Comparison of ENCODE assay signal across 9 mouse cellular contexts in the genomic region with DNA sequence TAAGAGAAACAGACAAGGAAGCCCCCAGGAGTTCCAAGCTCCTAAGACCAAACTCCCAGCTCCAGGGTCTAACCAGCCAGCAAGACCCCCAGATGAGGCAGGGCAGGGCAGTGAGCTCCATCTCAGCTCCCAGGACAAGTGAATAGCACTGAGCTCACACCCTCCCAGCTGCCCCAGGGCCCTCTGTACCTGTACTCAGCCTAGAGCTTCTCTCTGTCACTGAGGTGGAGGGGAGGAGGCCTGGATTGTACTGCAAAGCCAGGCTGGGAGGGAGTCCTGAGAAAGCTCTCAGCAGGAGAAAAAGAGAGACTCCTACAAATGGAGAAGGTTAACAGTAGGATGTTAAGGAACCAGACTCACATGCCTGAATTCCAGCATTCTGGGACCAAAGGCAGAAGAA. TPM values are rescaled to one million over a fixed set of nuclear protein-coding genes. Genes with fewer than 3 reads are reported as not detected.
DNase-seq lines count a peak whose midpoint lies in the region; ATAC-seq and TF ChIP-seq lines count a peak whose summit lies in the region.
"Had no signal": no experiment of that assay in that cellular context is flagged by ENCODE, and none has a peak within 500 bp of the region (broad histone marks: within the 10 kb centered on the region; RNA-seq: fewer than 3 reads in every experiment).

No protein-coding gene starts in this region.

- H3K4me2 ChIP-seq in neural tube, embryonic 11.5 days (ENCODE audit: low read depth), result no peak overlapping the region
- peak overlapping the region; percentile 54 for H3K4me2 ChIP-seq in limb, embryonic 13.5 days (replicated peaks)

- ATAC-seq in neural tube, embryonic 11.5 days (ENCODE audit: insufficient read depth, low FRiP score, low TSS enrichment), result no peak
- peak; percentile 42; the same call in 1 of the 2 replicates for ATAC-seq in limb, embryonic 13.5 days (ENCODE audit: low FRiP score, low read depth)
- ATAC-seq in inflammation-experienced regulatory T-cells, adult 6 months, result no peak

- peak overlapping the region; percentile 79 for H3K27ac ChIP-seq in heart, adult 2 months
- peak overlapping the region; percentile 67 for H3K27ac ChIP-seq in neural tube, embryonic 11.5 days (ENCODE audit: low read depth, low read length)
- H3K27ac ChIP-seq in limb, embryonic 13.5 days, result peak overlapping the region; percentile 87
- H3K27ac ChIP-seq: liver, embryonic 14.5 days had no signal

- intact Hi-C loops in heart, adult 2 months (cut with DNase I), result no loop called here

- no peak for DNase-seq in heart, adult 2 months
- no peak for DNase-seq in heart, adult 9 months (ENCODE audit: low spot score in 2 of 2)
- DNase-seq in neural tube, embryonic 11.5 days (ENCODE audit: low spot score), result no peak
- DNase-seq in neural tube, embryonic 10.5 days (ENCODE audit: extremely low spot score, low spot score), result no peak
- no peak for DNase-seq in adrenal gland, adult 2 months
- DNase-seq in layer of hippocampus, adult 18-20 months (ENCODE audit: low spot score in 2 of 2), result no peak

- TF ChIP-seq POLR2A in heart, adult 2 months (IDR thresholded peaks at IDR 0.05; ENCODE audit: insufficient read depth, low read depth, low read length), result no peak

- peaks cover 13% of the 10 kb centered on the region for H3K4me1 ChIP-seq in heart, adult 2 months (ENCODE audit: control insufficient read depth, insufficient read depth, low read length)
- H3K4me1 ChIP-seq in neural tube, embryonic 11.5 days (ENCODE audit: control insufficient read depth, insufficient read depth, low read length), result no peaks in the 10 kb centered on the region
- H3K4me1 ChIP-seq in limb, embryonic 13.5 days, result peaks cover 14% of the 10 kb centered on the region

- H3K9ac ChIP-seq in heart, adult 2 months (ENCODE audit: low read depth, low read length), result peak overlapping the region; percentile 38; the same call in 1 of the 2 replicates
- no peak overlapping the region; the same call in 1 of the 2 replicates for H3K9ac ChIP-seq in neural tube, embryonic 11.5 days (ENCODE audit: low read length)
- H3K9ac ChIP-seq in limb, embryonic 13.5 days, result peak overlapping the region; percentile 45; the same call in 1 of the 2 replicates
- H3K9ac ChIP-seq: liver, embryonic 14.5 days had no signal

- no peaks in the 10 kb centered on the region for H3K9me3 ChIP-seq in neural tube, embryonic 11.5 days (ENCODE audit: control insufficient read depth, low read length)
- H3K9me3 ChIP-seq in limb, embryonic 13.5 days, result no peaks in the 10 kb centered on the region; the same call in 1 of the 2 replicates

- no peak overlapping the region for H3K4me3 ChIP-seq in heart, adult 2 months
- H3K4me3 ChIP-seq in neural tube, embryonic 11.5 days (ENCODE audit: low read depth, low read length), result no peak overlapping the region
- 0 out of 2 replicates have a peak overlapping the region, but pooled peaks have one; percentile 12 for H3K4me3 ChIP-seq in limb, embryonic 13.5 days

- TF ChIP-seq EP300 in heart, adult 2 months (IDR thresholded peaks at IDR 0.05; ENCODE audit: insufficient read depth, low read depth, low read length), result no peak

- no peaks in the 10 kb centered on the region for H3K79me2 ChIP-seq in heart, adult 2 months (replicated peaks; ENCODE audit: control insufficient read depth, insufficient read depth, low read length)

- no peaks in the 10 kb centered on the region for H3K36me3 ChIP-seq in heart, adult 2 months (ENCODE audit: control insufficient read depth, insufficient read depth, low read length)
- no peaks in the 10 kb centered on the region for H3K36me3 ChIP-seq in neural tube, embryonic 11.5 days (ENCODE audit: control insufficient read depth, insufficient read depth, low read length)
- H3K36me3 ChIP-seq in limb, embryonic 13.5 days, result no peaks in the 10 kb centered on the region

- no peak for TF ChIP-seq CTCF in heart, adult 2 months (IDR thresholded peaks at IDR 0.05)

- no peaks in the 10 kb centered on the region for H3K27me3 ChIP-seq in heart, adult 2 months (ENCODE audit: control insufficient read depth, insufficient read depth, low read length)
- H3K27me3 ChIP-seq in neural tube, embryonic 11.5 days (ENCODE audit: control insufficient read depth, insufficient read depth, low read length), result no peaks in the 10 kb centered on the region
- no peaks in the 10 kb centered on the region for H3K27me3 ChIP-seq in limb, embryonic 13.5 days

RNA-seq across cellular contexts. Expression of a gene that starts 6.0 kb away (rescaled TPM):
- total RNA-seq in heart, adult 2 months (2021), result under 1 TPM in 1 of 2 experiments, not detected in 1; 0.16 TPM
- 0.08 and 0.12 TPM in 2 replicates for polyA plus RNA-seq in heart, adult 2 months (2012; rRNA removed)
- polyA plus RNA-seq in neural tube, embryonic 11.5 days (2014; fragmentation: Nextera tagmentation; extraction: Ambion mirVana), result not detected in 2 replicates
- 0.14 TPM in 1 of 2 replicates, not detected in the other for polyA plus RNA-seq in limb, embryonic 13.5 days (2015; fragmentation: Nextera tagmentation; extraction: Ambion mirVana)
- total RNA-seq in adrenal gland, adult 2 months (2021), result not detected
- not detected in 2 replicates for polyA plus RNA-seq in adrenal gland, adult 2 months (2012; rRNA removed)
- 1 to 10 TPM in 1 of 2 experiments, under 1 TPM in 1; 0.68 to 1.0 TPM for total RNA-seq in layer of hippocampus, adult 18-20 months (2021)
- under 1 TPM in 2 of 3 experiments, not detected in 1; 0.26 to 0.63 TPM for polyA plus RNA-seq in inflammation-experienced regulatory T-cells, adult 6 months (2017; shearing (Covaris generic))

RNA-seq across cellular contexts. Expression of a gene that starts 11.5 kb away (rescaled TPM):
- total RNA-seq in heart, adult 2 months (2021), result 100 to 1,000 TPM; 101 to 127 TPM
- 59.7 and 87.8 TPM in 2 replicates for polyA plus RNA-seq in heart, adult 2 months (2012; rRNA removed)
- 325 and 339 TPM in 2 replicates for polyA plus RNA-seq in neural tube, embryonic 11.5 days (2014; fragmentation: Nextera tagmentation; extraction: Ambion mirVana)
- polyA plus RNA-seq in limb, embryonic 13.5 days (2015; fragmentation: Nextera tagmentation; extraction: Ambion mirVana), result 231 and 235 TPM in 2 replicates
- total RNA-seq in adrenal gland, adult 2 months (2021), result 100 to 1,000 TPM; 181 to 207 TPM
- 36.4 and 36.6 TPM in 2 replicates for polyA plus RNA-seq in adrenal gland, adult 2 months (2012; rRNA removed)
- 100 to 1,000 TPM; 189 to 219 TPM for total RNA-seq in layer of hippocampus, adult 18-20 months (2021)
- polyA plus RNA-seq in inflammation-experienced regulatory T-cells, adult 6 months (2017; shearing (Covaris generic)), result 10 to 100 TPM; 57.8 to 90.1 (median 81.4) TPM

RNA-seq across cellular contexts. Expression of a gene that starts 45.9 kb away (rescaled TPM):
- over 10,000 TPM; 18,797 to 22,206 TPM for total RNA-seq in heart, adult 2 months (2021)
- 7,725 and 11,177 TPM in 2 replicates for polyA plus RNA-seq in heart, adult 2 months (2012; rRNA removed)
- 9.2 and 13.7 TPM in 2 replicates for polyA plus RNA-seq in neural tube, embryonic 11.5 days (2014; fragmentation: Nextera tagmentation; extraction: Ambion mirVana)
- 0.61 and 1.0 TPM in 2 replicates for polyA plus RNA-seq in limb, embryonic 13.5 days (2015; fragmentation: Nextera tagmentation; extraction: Ambion mirVana)
- total RNA-seq in adrenal gland, adult 2 months (2021), result not detected
- polyA plus RNA-seq in adrenal gland, adult 2 months (2012; rRNA removed), result not detected in 2 replicates
- total RNA-seq in layer of hippocampus, adult 18-20 months (2021), result 1 to 10 TPM; 1.1 to 2.2 TPM
- polyA plus RNA-seq in inflammation-experienced regulatory T-cells, adult 6 months (2017; shearing (Covaris generic)), result under 1 TPM in 1 of 3 experiments, not detected in 2; 0.41 TPM

RNA-seq across cellular contexts. Expression of a gene that starts 60.0 kb away (rescaled TPM):
- total RNA-seq in heart, adult 2 months (2021), result 1 to 10 TPM in 1 of 2 experiments, under 1 TPM in 1; 0.81 to 1.5 TPM
- 2.4 and 2.9 TPM in 2 replicates for polyA plus RNA-seq in heart, adult 2 months (2012; rRNA removed)
- polyA plus RNA-seq in neural tube, embryonic 11.5 days (2014; fragmentation: Nextera tagmentation; extraction: Ambion mirVana), result 5.6 and 6.0 TPM in 2 replicates
- 9.6 and 9.8 TPM in 2 replicates for polyA plus RNA-seq in limb, embryonic 13.5 days (2015; fragmentation: Nextera tagmentation; extraction: Ambion mirVana)
- total RNA-seq in adrenal gland, adult 2 months (2021), result 1 to 10 TPM; 1.8 to 2.4 TPM
- polyA plus RNA-seq in adrenal gland, adult 2 months (2012; rRNA removed), result 2.5 and 3.7 TPM in 2 replicates
- 1 to 10 TPM; 2.4 to 3.1 TPM for total RNA-seq in layer of hippocampus, adult 18-20 months (2021)
- 10 to 100 TPM; 31.9 to 54.2 (median 48.9) TPM for polyA plus RNA-seq in inflammation-experienced regulatory T-cells, adult 6 months (2017; shearing (Covaris generic))

Comparison
In these comparisons a context has a peak if more than half of its experiments do, and no peak if none do; other contexts are left out.
1. RNA of a gene that starts 45.9 kb away (polyA plus RNA-seq): 7,725 to 11,177 TPM in heart, adult 2 months; 9.2 to 13.7 TPM in neural tube, embryonic 11.5 days, 0.61 to 1.0 TPM in limb, embryonic 13.5 days, not detected in adrenal gland, adult 2 months and 0.41 TPM in inflammation-experienced regulatory T-cells, adult 6 months; every median in the first group is over 100 times any median in the second.
2. Peak in every context shown above with its lines, with median percentiles within 50 percentile points of each other: H3K27ac ChIP-seq.